ENCODE assay signal across 23 mouse cellular contexts in the genomic region with DNA sequence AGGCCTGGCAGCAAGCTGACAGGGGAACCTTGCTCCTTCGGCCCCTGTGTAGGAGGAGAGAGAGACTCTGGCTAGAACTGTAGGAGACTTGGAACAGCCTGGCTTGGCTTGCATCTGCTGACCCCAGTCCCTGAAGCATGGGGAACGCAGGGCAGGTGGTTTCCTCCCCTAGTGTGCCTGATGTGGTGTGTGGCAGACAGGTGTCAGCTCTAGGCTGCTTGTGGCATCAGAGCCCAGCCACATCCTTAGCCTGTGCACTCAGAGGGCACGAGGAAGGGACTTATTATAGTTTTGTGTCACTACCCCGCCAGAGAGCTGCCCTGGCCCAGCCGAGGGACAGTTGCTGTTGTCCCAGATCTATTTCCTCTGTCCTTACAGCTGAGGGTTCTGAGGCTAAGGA. TPM values are rescaled to one million over a fixed set of nuclear protein-coding genes. Genes with fewer than 3 reads are reported as not detected.
A peak's percentile ranks its signal among the peaks of the same experiment; 100 is the strongest.
DNase-seq lines count a peak whose midpoint lies in the region; TF ChIP-seq lines count a peak whose summit lies in the region.
"Had no signal": no experiment of that assay in that cellular context is flagged by ENCODE, and none has a peak within 500 bp of the region (broad histone marks: within the 10 kb centered on the region; RNA-seq: fewer than 3 reads in every experiment).

No protein-coding gene starts in this region.

- 75% methylated on average over 5 of the region's 5 CpGs for WGBS in limb, embryonic 10.5 days

- no peak for TF ChIP-seq CTCF in gastrocnemius, adult 2 months (IDR thresholded peaks at IDR 0.05)

- intact Hi-C loops in gastrocnemius, adult 2 months (cut with DNase I) = no loop called here
- intact Hi-C loops in gastrocnemius, postnatal 14 days (cut with DNase I; ENCODE audit: low total_unique reads) = loop anchor here (5.0 kb wide), 1 partner anchor 40 kb away; a partner anchor contains a TSS

- no peaks in the 10 kb centered on the region for H3K36me3 ChIP-seq in limb, embryonic 10.5 days
- H3K36me3 ChIP-seq: forebrain, embryonic 10.5 days; heart, embryonic 10.5 days; hindbrain, embryonic 15.5 days; intestine, embryonic 15.5 days; neural tube, embryonic 13.5 days had no signal

- no peak overlapping the region for H3K4me3 ChIP-seq in gastrocnemius, adult 2 months
- no peak overlapping the region for H3K4me3 ChIP-seq in limb, embryonic 10.5 days
- H3K4me3 ChIP-seq: forebrain, embryonic 10.5 days; heart, embryonic 10.5 days; hindbrain, embryonic 15.5 days; intestine, embryonic 15.5 days; layer of hippocampus, adult 2 months; neural tube, embryonic 13.5 days had no signal

- DNase-seq in gastrocnemius, adult 2 months = no peak
- DNase-seq in gastrocnemius, postnatal 14 days = no peak
- peak; percentile 56 for DNase-seq in naive thymus-derived CD4-positive, alpha-beta T cell, adult 2 months (ENCODE audit: low read depth)
- peak; percentile 78 for DNase-seq in thymus, postnatal 0 days (ENCODE audit: low spot score)
- DNase-seq in spleen, postnatal 10 days (ENCODE audit: low spot score in 2 of 2) = no peak
- DNase-seq in right cerebral cortex, postnatal 25 days = no peak
- no peak for DNase-seq in limb, embryonic 10.5 days (ENCODE audit: low spot score)
- DNase-seq: adrenal gland, postnatal 25 days; cerebellum, adult 9-10 months; forebrain, postnatal 0 days; heart, postnatal 4 days; kidney, adult 9 months; kidney, postnatal 14 days; lung, postnatal 4 days had no signal

- H3K27me3 ChIP-seq in limb, embryonic 10.5 days (ENCODE audit: low read depth, poor library complexity, severe bottlenecking) = no peaks in the 10 kb centered on the region
- H3K27me3 ChIP-seq: hindbrain, embryonic 15.5 days; intestine, embryonic 15.5 days; neural tube, embryonic 13.5 days had no signal

- H3K4me1 ChIP-seq in limb, embryonic 10.5 days = no peaks in the 10 kb centered on the region

- H3K27ac ChIP-seq in gastrocnemius, adult 2 months = peak overlapping the region; percentile 38; the same call in 1 of the 2 replicates
- no peak overlapping the region for H3K27ac ChIP-seq in limb, embryonic 10.5 days
- H3K27ac ChIP-seq: forebrain, embryonic 10.5 days; heart, embryonic 10.5 days; hindbrain, embryonic 15.5 days; intestine, embryonic 15.5 days; layer of hippocampus, adult 2 months; neural tube, embryonic 13.5 days had no signal

- no peaks in the 10 kb centered on the region for H3K9me3 ChIP-seq in limb, embryonic 10.5 days (replicated peaks)
- H3K9me3 ChIP-seq: forebrain, embryonic 10.5 days; heart, embryonic 10.5 days; hindbrain, embryonic 15.5 days; intestine, embryonic 15.5 days; neural tube, embryonic 13.5 days had no signal

RNA-seq across cellular contexts. Expression of a gene that starts 38.6 kb away (rescaled TPM):
- total RNA-seq in gastrocnemius, adult 2 months (2021) = under 1 TPM in 1 of 2 experiments, not detected in 1; 0.59 TPM
- 1 to 10 TPM; 1.2 to 1.6 TPM for total RNA-seq in gastrocnemius, postnatal 14 days (2021)
- 4.9 and 5.4 TPM in 2 replicates for polyA plus RNA-seq in thymus, postnatal 0 days (2015; fragmentation: Nextera tagmentation; extraction: Ambion mirVana)
- polyA plus RNA-seq in limb, embryonic 10.5 days (2016; fragmentation: Nextera tagmentation; extraction: Ambion mirVana) = 0.11 and 0.26 TPM in 2 replicates
- total RNA-seq: forebrain, postnatal 0 days; liver, adult 2 months had no signal
- polyA plus RNA-seq: CD4-positive, CD25-positive, alpha-beta regulatory T cell, adult 4 months; forebrain, postnatal 0 days; limb, embryonic 11.5 days had no signal

Comparison
In these comparisons a context has a peak if more than half of its experiments do, and no peak if none do; other contexts are left out.
1. DNase-seq: peak in naive thymus-derived CD4-positive, alpha-beta T cell, adult 2 months (single experiment) and thymus, postnatal 0 days (single experiment); none in gastrocnemius, adult 2 months (single experiment), gastrocnemius, postnatal 14 days (single experiment), spleen, postnatal 10 days (0 of 2), right cerebral cortex, postnatal 25 days (single experiment) and limb, embryonic 10.5 days (single experiment).